Mouse (Mus musculus): ENCODE measurements around the gene Ttll11. TPM values are rescaled to one million over a fixed set of nuclear protein-coding genes. Genes with fewer than 3 reads are reported as not detected.

The Ttll11 gene
- total and polyA plus RNA-seq, 2 experiments from 2014 or later, result 1.7 to 5.0 TPM

DNA sequence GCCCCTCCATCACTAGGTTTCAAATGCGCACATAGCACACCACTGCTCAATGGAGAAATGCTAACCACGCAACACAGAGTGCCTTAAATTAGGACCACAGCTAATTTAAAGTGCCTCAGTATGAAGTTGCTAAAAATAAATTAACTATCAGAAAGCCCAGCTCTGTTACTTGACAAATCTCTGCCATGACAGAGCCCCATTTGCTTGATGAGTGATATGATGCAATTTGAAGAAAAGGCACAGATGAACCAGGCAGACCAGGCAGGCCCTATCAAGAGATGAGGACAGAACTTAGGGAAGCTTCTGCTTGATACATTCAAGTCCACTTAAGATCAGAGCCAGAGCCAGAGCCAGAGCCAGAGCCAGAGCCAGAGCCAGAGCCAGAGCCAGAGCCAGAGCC, 178.0 kb downstream of the Ttll11 start:
- no peaks in the 10 kb centered on the region for H3K36me3 ChIP-seq (replicated peaks; ENCODE audit: control insufficient read depth, insufficient read depth, low read length)
- no peak overlapping the region for H3K9ac ChIP-seq (replicated peaks; ENCODE audit: low read depth, low read length)
- WGBS, result 49% methylated on average over 2 of the region's 2 CpGs
- TF ChIP-seq CTCF (IDR thresholded peaks at IDR 0.05; ENCODE audit: low read depth), result no peak
- no peak for TF ChIP-seq EP300 (IDR thresholded peaks at IDR 0.05; ENCODE audit: low read depth)
- no peak overlapping the region for H3K27ac ChIP-seq (ENCODE audit: low read depth)
- H3K4me1 ChIP-seq (ENCODE audit: control insufficient read depth, insufficient read depth), result peaks cover 7% of the 10 kb centered on the region; the same call in 1 of the 2 replicates
- H3K4me3 ChIP-seq (ENCODE audit: low read depth, low read length), result no peak overlapping the region
- no peak overlapping the region for H3K4me2 ChIP-seq (ENCODE audit: low read depth, low read length)
- DNase-seq (ENCODE audit: low spot score) (no peak), ATAC-seq (ENCODE audit: insufficient read depth, low read depth) (no peak)
- no peaks in the 10 kb centered on the region for H3K9me3 ChIP-seq (replicated peaks; ENCODE audit: control insufficient read depth, low read length)
- no peaks in the 10 kb centered on the region for H3K27me3 ChIP-seq (ENCODE audit: control insufficient read depth, insufficient read depth, low read length)

- Histone ChIP-seq H3K9ac (replicated peaks; ENCODE audit: low read depth, low read length) (no peak overlapping the region), H3K4me3 (ENCODE audit: low read depth, low read length) (no peak overlapping the region)
- whole genome bisulfite sequencing, result 77% methylated on average over 6 of the region's 6 CpGs
These were observed 180.6 kb downstream of the Ttll11 start for GRCm38 (mm10) chr2:35799073-35799472.

GRCm38 (mm10) chr2:35797998-35798397, 181.7 kb downstream of the Ttll11 start:
- 61% methylated on average over 8 of the region's 8 CpGs for WGBS

More at GRCm38 (mm10) chr2:35799073-35799472, 180.6 kb downstream of the Ttll11 start:
- TF ChIP-seq CTCF (IDR thresholded peaks at IDR 0.05; ENCODE audit: low read depth) (no peak), EP300 (IDR thresholded peaks at IDR 0.05; ENCODE audit: low read depth) (no peak)
- Histone ChIP-seq H3K27ac (ENCODE audit: low read depth) (no peak overlapping the region), H3K27me3 (ENCODE audit: control insufficient read depth, insufficient read depth, low read length) (no peaks in the 10 kb centered on the region), H3K36me3 (replicated peaks; ENCODE audit: control insufficient read depth, insufficient read depth, low read length) (no peaks in the 10 kb centered on the region), H3K9me3 (replicated peaks; ENCODE audit: control insufficient read depth, low read length) (no peaks in the 10 kb centered on the region), H3K4me2 (ENCODE audit: low read depth, low read length) (no peak overlapping the region), H3K4me1 (ENCODE audit: control insufficient read depth, insufficient read depth) (peaks cover 7% of the 10 kb centered on the region; the same call in 1 of the 2 replicates)
- ATAC-seq (ENCODE audit: insufficient read depth, low read depth) (no peak), DNase-seq (ENCODE audit: low spot score) (no peak)

GRCm38 (mm10) chr2:35789362-35790326, 190.1 kb downstream of the Ttll11 start:
- 86% methylated on average over 27 of the region's 27 CpGs for WGBS
- no peaks in the 10 kb centered on the region for H3K36me3 ChIP-seq (replicated peaks; ENCODE audit: control insufficient read depth, insufficient read depth, low read length)

More at GRCm38 (mm10) chr2:35797998-35798397, 181.7 kb downstream of the Ttll11 start:
- Histone ChIP-seq H3K36me3 (replicated peaks; ENCODE audit: control insufficient read depth, insufficient read depth, low read length) (no peaks in the 10 kb centered on the region), H3K27me3 (ENCODE audit: control insufficient read depth, insufficient read depth, low read length) (no peaks in the 10 kb centered on the region), H3K4me2 (ENCODE audit: low read depth, low read length) (no peak overlapping the region), H3K4me1 (ENCODE audit: control insufficient read depth, insufficient read depth) (peaks cover 7% of the 10 kb centered on the region; the same call in 1 of the 2 replicates), H3K4me3 (ENCODE audit: low read depth, low read length) (no peak overlapping the region), H3K9me3 (replicated peaks; ENCODE audit: control insufficient read depth, low read length) (no peaks in the 10 kb centered on the region), H3K27ac (ENCODE audit: low read depth) (no peak overlapping the region), H3K9ac (replicated peaks; ENCODE audit: low read depth, low read length) (no peak overlapping the region)
- TF ChIP-seq EP300 (IDR thresholded peaks at IDR 0.05; ENCODE audit: low read depth) (no peak), CTCF (IDR thresholded peaks at IDR 0.05; ENCODE audit: low read depth) (no peak)
- no peak for ATAC-seq (ENCODE audit: insufficient read depth, low read depth)
- no peak for DNase-seq (ENCODE audit: low spot score)

DNA sequence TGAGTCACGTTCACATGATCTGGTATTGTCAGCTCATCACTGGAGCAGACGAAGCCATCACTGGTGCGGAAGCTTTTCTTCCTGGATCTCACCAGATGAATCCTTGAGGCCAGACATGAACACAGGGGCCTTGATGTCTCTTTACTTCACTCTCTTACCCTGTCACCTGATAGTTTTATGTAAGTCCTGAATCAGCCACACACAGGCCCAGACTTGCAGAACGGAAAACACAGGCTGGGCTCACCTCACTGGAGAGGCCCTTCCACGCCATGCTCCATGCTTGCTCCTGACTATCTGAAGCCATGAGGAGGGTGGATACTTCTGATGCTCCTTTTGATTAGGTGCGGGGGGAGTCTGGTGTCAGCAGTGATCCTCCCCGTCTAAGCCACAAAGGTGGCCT, 193.8 kb downstream of the Ttll11 start:
- H3K27ac ChIP-seq (ENCODE audit: low read depth), result no peak overlapping the region
- no peaks in the 10 kb centered on the region for H3K4me1 ChIP-seq (ENCODE audit: control insufficient read depth, insufficient read depth)
- no peak overlapping the region for H3K9ac ChIP-seq (replicated peaks; ENCODE audit: low read depth, low read length)
- H3K4me2 ChIP-seq (ENCODE audit: low read depth, low read length), result no peak overlapping the region
- H3K36me3 ChIP-seq (replicated peaks; ENCODE audit: control insufficient read depth, insufficient read depth, low read length), result no peaks in the 10 kb centered on the region
- no peak for TF ChIP-seq CTCF (IDR thresholded peaks at IDR 0.05; ENCODE audit: low read depth)
- no peak for TF ChIP-seq EP300 (IDR thresholded peaks at IDR 0.05; ENCODE audit: low read depth)
- H3K4me3 ChIP-seq (ENCODE audit: low read depth, low read length), result no peak overlapping the region
- ATAC-seq (ENCODE audit: insufficient read depth, low read depth) (no peak), DNase-seq (ENCODE audit: low spot score) (no peak)
- 92% methylated on average over 7 of the region's 7 CpGs for WGBS
- H3K27me3 ChIP-seq (ENCODE audit: control insufficient read depth, insufficient read depth, low read length), result no peaks in the 10 kb centered on the region
- H3K9me3 ChIP-seq (replicated peaks; ENCODE audit: control insufficient read depth, low read length), result no peaks in the 10 kb centered on the region

More at GRCm38 (mm10) chr2:35789362-35790326, 190.1 kb downstream of the Ttll11 start:
- no peaks in the 10 kb centered on the region for H3K27me3 ChIP-seq (ENCODE audit: control insufficient read depth, insufficient read depth, low read length)
- no peak overlapping the region for H3K4me3 ChIP-seq (ENCODE audit: low read depth, low read length)
- H3K9ac ChIP-seq (replicated peaks; ENCODE audit: low read depth, low read length), result no peak overlapping the region
- TF ChIP-seq CTCF (IDR thresholded peaks at IDR 0.05; ENCODE audit: low read depth) (no peak), EP300 (IDR thresholded peaks at IDR 0.05; ENCODE audit: low read depth) (no peak)
- no peak overlapping the region for H3K27ac ChIP-seq (ENCODE audit: low read depth)
- no peak for DNase-seq (ENCODE audit: low spot score)
- H3K9me3 ChIP-seq (replicated peaks; ENCODE audit: control insufficient read depth, low read length), result no peaks in the 10 kb centered on the region
- ATAC-seq (ENCODE audit: insufficient read depth, low read depth), result no peak
- H3K4me1 ChIP-seq (ENCODE audit: control insufficient read depth, insufficient read depth), result no peaks in the 10 kb centered on the region
- H3K4me2 ChIP-seq (ENCODE audit: low read depth, low read length), result no peak overlapping the region
